Mouse (Mus musculus): Measurements from ENCODE around the gene Crocc. TPM values are rescaled to one million over a fixed set of nuclear protein-coding genes. Genes with fewer than 3 reads are reported as not detected.
A peak's percentile ranks its signal among the peaks of the same experiment; 100 is the strongest.

The Crocc gene
- total RNA-seq, 2 experiments from 2014 or later, result 1.7 to 2.0 TPM

GRCm38 (mm10) chr4:141011556-141012328, 48.6 kb downstream of the Crocc start:
- TF ChIP-seq CTCF (IDR thresholded peaks at IDR 0.05), result no peak
- intact Hi-C loops (cut with DNase I), result no loop called here
- peak overlapping the region; percentile 79 for H3K27ac ChIP-seq
- H3K4me3 ChIP-seq, result peak overlapping the region; percentile 74
- peak; percentile 67 for DNase-seq

GRCm38 (mm10) chr4:141010941-141011429, 49.4 kb downstream of the Crocc start:
- Histone ChIP-seq H3K4me3 (peak overlapping the region; percentile 74), H3K27ac (peak overlapping the region; percentile 79)
- intact Hi-C loops (cut with DNase I), result no loop called here
- TF ChIP-seq CTCF (IDR thresholded peaks at IDR 0.05), result no peak
- DNase-seq, result no peak

- Histone ChIP-seq H3K27ac (peak overlapping the region; percentile 79), H3K4me3 (peak overlapping the region; percentile 74)
- peak; percentile 52 for DNase-seq
- no peak for TF ChIP-seq CTCF (IDR thresholded peaks at IDR 0.05)
- intact Hi-C loops (cut with DNase I), result no loop called here
Observed at GRCm38 (mm10) chr4:141010526-141010925, 49.8 kb downstream of the Crocc start.

GRCm38 (mm10) chr4:141010118-141010517, 50.2 kb downstream of the Crocc start, which contains the start of gene Mfap2:
Gene Mfap2 (plus strand): TSS chr4:141010418.
- intact Hi-C loops (cut with DNase I), result no loop called here
- TF ChIP-seq CTCF (IDR thresholded peaks at IDR 0.05), result no peak
- no peak for DNase-seq
- Histone ChIP-seq H3K4me3 (peak within 1 kb of the TSS; percentile 74), H3K27ac (peak within 1 kb of the TSS; percentile 79)

- no peak overlapping the region for H3K4me3 ChIP-seq
- H3K27ac ChIP-seq, result peak overlapping the region; percentile 51
- no peak for TF ChIP-seq CTCF (IDR thresholded peaks at IDR 0.05)
- intact Hi-C loops (cut with DNase I), result no loop called here
- peak; percentile 83 for DNase-seq
Observed at GRCm38 (mm10) chr4:141008028-141008427, 52.3 kb downstream of the Crocc start.

GRCm38 (mm10) chr4:141005983-141006382, 54.4 kb downstream of the Crocc start:
- H3K27ac ChIP-seq, result no peak overlapping the region
- DNase-seq, result peak; percentile 66
- intact Hi-C loops (cut with DNase I), result no loop called here
- TF ChIP-seq CTCF (IDR thresholded peaks at IDR 0.05), result peak; percentile 58
- no peak overlapping the region for H3K4me3 ChIP-seq

- TF ChIP-seq CTCF (IDR thresholded peaks at IDR 0.05), result no peak
- Histone ChIP-seq H3K27ac (no peak overlapping the region), H3K4me3 (no peak overlapping the region)
- no peak for DNase-seq
- intact Hi-C loops (cut with DNase I), result no loop called here
Observed at GRCm38 (mm10) chr4:140996812-140997211, 63.5 kb downstream of the Crocc start.

GRCm38 (mm10) chr4:140995811-140996210, 64.5 kb downstream of the Crocc start:
- intact Hi-C loops (cut with DNase I), result no loop called here
- no peak for TF ChIP-seq CTCF (IDR thresholded peaks at IDR 0.05)
- Histone ChIP-seq H3K4me3 (no peak overlapping the region), H3K27ac (no peak overlapping the region)
- no peak for DNase-seq

GRCm38 (mm10) chr4:140993846-140994245, 66.5 kb downstream of the Crocc start:
- H3K27ac ChIP-seq, result no peak overlapping the region
- DNase-seq, result no peak
- H3K4me3 ChIP-seq, result no peak overlapping the region
- no peak for TF ChIP-seq CTCF (IDR thresholded peaks at IDR 0.05)
- intact Hi-C loops (cut with DNase I), result no loop called here

GRCm38 (mm10) chr4:140992215-140992614, 68.1 kb downstream of the Crocc start:
- peak; percentile 22 for DNase-seq
- intact Hi-C loops (cut with DNase I), result no loop called here
- TF ChIP-seq CTCF (IDR thresholded peaks at IDR 0.05), result no peak
- H3K4me3 ChIP-seq, result no peak overlapping the region
- no peak overlapping the region for H3K27ac ChIP-seq

- DNase-seq, result no peak
- TF ChIP-seq CTCF (IDR thresholded peaks at IDR 0.05), result no peak
- Histone ChIP-seq H3K4me3 (no peak overlapping the region), H3K27ac (no peak overlapping the region; the same call in 1 of the 2 replicates)
- intact Hi-C loops (cut with DNase I), result no loop called here
Observed at GRCm38 (mm10) chr4:140989447-140989846, 70.9 kb downstream of the Crocc start.

- no peak for DNase-seq
- H3K4me3 ChIP-seq, result no peak overlapping the region
- intact Hi-C loops (cut with DNase I), result no loop called here
- H3K27ac ChIP-seq, result no peak overlapping the region; the same call in 1 of the 2 replicates
- no peak for TF ChIP-seq CTCF (IDR thresholded peaks at IDR 0.05)
Observed at GRCm38 (mm10) chr4:140988706-140989290, 71.6 kb downstream of the Crocc start.

- DNase-seq, result no peak
- no peak for TF ChIP-seq CTCF (IDR thresholded peaks at IDR 0.05)
- intact Hi-C loops (cut with DNase I), result no loop called here
Observed at GRCm38 (mm10) chr4:140987476-140987875, 72.9 kb downstream of the Crocc start.

More at GRCm38 (mm10) chr4:140987476-140987875, 72.9 kb downstream of the Crocc start:
- peak overlapping the region; percentile 90 for H3K27ac ChIP-seq
- H3K4me3 ChIP-seq, result peak overlapping the region; percentile 98

Measured in gastrocnemius, adult 2 months (tissue).